Mouse (Mus musculus): ENCODE measurements around the gene Nhp2. TPM values are rescaled to one million over a fixed set of nuclear protein-coding genes. Genes with fewer than 3 reads are reported as not detected.
A peak's percentile ranks its signal among the peaks of the same experiment; 100 is the strongest.

The Nhp2 gene
- total and polyA plus RNA-seq, 2 experiments from 2014 or later, result 60.3 to 88.4 TPM

DNA sequence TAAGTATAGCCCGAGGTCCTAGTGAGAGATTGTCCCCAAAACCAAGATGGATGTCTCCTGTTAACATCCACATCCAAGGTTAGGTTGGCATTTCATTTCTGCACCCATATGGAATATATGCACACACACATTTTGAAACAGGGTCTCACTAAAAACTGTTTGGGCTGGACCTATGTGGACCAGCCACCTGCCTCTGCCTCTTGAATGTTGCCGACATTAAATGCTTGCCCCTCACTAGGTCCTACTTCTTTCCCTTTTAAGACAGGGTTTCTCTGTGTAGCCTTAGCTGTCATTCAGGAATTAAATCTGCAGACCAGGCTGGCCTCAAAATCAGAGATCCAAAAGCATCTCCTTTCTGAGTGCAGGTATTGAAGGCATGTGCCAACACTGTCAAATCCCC, 22.0 kb upstream of the Nhp2 start:
- Histone ChIP-seq H3K9me3 (ENCODE audit: low read length) (no peaks in the 10 kb centered on the region), H3K27me3 (ENCODE audit: insufficient read depth, low read length) (no peaks in the 10 kb centered on the region), H3K27ac (ENCODE audit: low read depth, low read length) (no peak overlapping the region), H3K4me1 (ENCODE audit: insufficient read depth, low read length) (no peaks in the 10 kb centered on the region), H3K9ac (replicated peaks; ENCODE audit: low read length, poor library complexity, severe bottlenecking) (no peak overlapping the region), H3K4me2 (ENCODE audit: low read depth, low read length, poor library complexity, severe bottlenecking) (no peak overlapping the region), H3K36me3 (ENCODE audit: insufficient read depth, low read length) (peaks cover 73% of the 10 kb centered on the region), H3K4me3 (ENCODE audit: low read depth, low read length) (no peak overlapping the region)
- WGBS, result 83% methylated on average over 2 of the region's 2 CpGs
- TF ChIP-seq CTCF (IDR thresholded peaks at IDR 0.05), result no peak
- ATAC-seq (ENCODE audit: low FRiP score) (no peak), DNase-seq (ENCODE audit: low spot score) (no peak)

DNA sequence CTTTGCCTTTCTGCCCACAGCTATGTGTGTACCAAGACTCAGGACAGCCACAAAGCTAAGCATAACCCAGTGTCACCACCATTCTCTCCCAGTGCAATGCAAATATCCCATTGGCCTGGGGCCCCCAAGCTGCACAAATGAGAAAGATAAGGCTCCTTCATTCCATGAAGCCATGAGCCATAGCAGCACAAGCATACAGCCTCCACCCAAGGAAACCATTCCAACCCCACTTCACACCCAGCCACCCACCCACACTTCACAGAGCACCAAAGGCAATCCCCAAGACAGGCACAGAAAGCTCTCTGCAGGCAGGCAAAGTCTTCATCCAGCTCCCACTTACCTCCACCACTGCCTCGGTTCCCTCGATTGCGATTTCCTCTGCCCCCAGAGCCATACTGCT, 17.3 kb upstream of the Nhp2 start:
- Histone ChIP-seq H3K9me3 (ENCODE audit: low read length) (no peaks in the 10 kb centered on the region), H3K27ac (ENCODE audit: low read depth, low read length) (no peak overlapping the region), H3K36me3 (ENCODE audit: insufficient read depth, low read length) (peaks cover 66% of the 10 kb centered on the region), H3K4me1 (ENCODE audit: insufficient read depth, low read length) (no peaks in the 10 kb centered on the region), H3K27me3 (ENCODE audit: insufficient read depth, low read length) (no peaks in the 10 kb centered on the region), H3K9ac (replicated peaks; ENCODE audit: low read length, poor library complexity, severe bottlenecking) (no peak overlapping the region), H3K4me3 (ENCODE audit: low read depth, low read length) (no peak overlapping the region), H3K4me2 (ENCODE audit: low read depth, low read length, poor library complexity, severe bottlenecking) (no peak overlapping the region)
- no peak for TF ChIP-seq CTCF (IDR thresholded peaks at IDR 0.05)
- DNase-seq (ENCODE audit: low spot score) (no peak), ATAC-seq (ENCODE audit: low FRiP score) (no peak)
- WGBS, result 92% methylated on average over 3 of the region's 3 CpGs

DNA sequence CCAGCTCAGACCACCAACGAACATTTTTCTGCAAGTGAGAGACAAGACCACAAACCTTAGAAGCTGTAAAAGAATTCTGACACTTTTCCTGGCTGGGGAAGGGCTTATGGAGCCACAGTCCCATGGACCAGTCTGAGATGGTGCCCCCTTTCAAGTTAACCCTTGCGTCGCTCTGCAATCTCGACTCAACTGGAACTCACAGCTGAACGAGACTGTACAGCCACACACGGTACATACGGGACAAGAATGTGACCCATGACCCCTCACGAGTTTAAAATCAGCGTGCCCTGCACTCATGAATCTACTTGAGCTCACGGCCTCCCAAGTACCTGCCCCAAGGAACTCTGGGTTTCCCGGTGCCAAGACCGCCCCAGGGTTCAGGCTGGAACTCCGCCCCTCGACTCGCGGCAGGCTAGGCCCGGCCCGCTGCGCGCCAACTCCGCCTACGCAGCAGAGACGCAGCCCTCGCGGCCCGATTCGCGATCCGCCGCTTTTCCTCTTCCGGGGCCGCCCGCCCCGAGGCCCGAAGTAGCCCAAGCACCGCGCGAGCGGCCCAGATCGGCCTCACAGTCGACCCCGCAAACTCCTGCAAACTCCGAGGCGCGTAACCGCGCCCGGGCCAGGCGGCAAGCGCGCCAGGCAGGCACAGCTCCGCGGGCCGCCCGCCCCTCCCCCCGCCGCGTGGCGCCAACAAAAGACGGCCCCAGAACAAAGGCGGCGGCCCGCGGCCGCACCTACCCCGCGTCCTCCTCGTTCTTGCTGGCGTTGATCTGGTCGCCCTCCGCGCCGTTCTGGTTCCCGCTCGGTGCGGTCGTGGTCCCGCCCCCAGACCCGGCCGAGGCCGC, 13.7 kb upstream of the Nhp2 start:
- Histone ChIP-seq H3K4me2 (ENCODE audit: low read depth, low read length, poor library complexity, severe bottlenecking) (peak overlapping the region; percentile 77), H3K27ac (ENCODE audit: low read depth, low read length) (peak overlapping the region; percentile 94), H3K9me3 (ENCODE audit: low read length) (no peaks in the 10 kb centered on the region), H3K4me3 (ENCODE audit: low read depth, low read length) (peak overlapping the region; percentile 96), H3K9ac (replicated peaks; ENCODE audit: low read length, poor library complexity, severe bottlenecking) (peak overlapping the region; percentile 98), H3K4me1 (ENCODE audit: insufficient read depth, low read length) (0 out of 2 replicates have a peak, but pooled peaks cover 4% of the 10 kb centered on the region), H3K36me3 (ENCODE audit: insufficient read depth, low read length) (peaks cover 32% of the 10 kb centered on the region), H3K27me3 (ENCODE audit: insufficient read depth, low read length) (no peaks in the 10 kb centered on the region)
- peak; percentile 53 for ATAC-seq (ENCODE audit: low FRiP score)
- peak; percentile 77 for DNase-seq (ENCODE audit: low spot score)
- under 1% methylated on average over 70 of the region's 81 CpGs for whole genome bisulfite sequencing
- no peak for TF ChIP-seq CTCF (IDR thresholded peaks at IDR 0.05)

- peak within 1 kb of the TSS; percentile 98 for H3K9ac ChIP-seq (replicated peaks; ENCODE audit: low read length, poor library complexity, severe bottlenecking)
- peaks cover 25% of the 10 kb centered on the region for H3K36me3 ChIP-seq (ENCODE audit: insufficient read depth, low read length)
- DNase-seq (ENCODE audit: low spot score) (peak; percentile 99), ATAC-seq (ENCODE audit: low FRiP score) (peak; percentile 95)
- H3K4me3 ChIP-seq (ENCODE audit: low read depth, low read length), result peak within 1 kb of the TSS; percentile 96
- 0 out of 2 replicates have a peak, but pooled peaks cover 4% of the 10 kb centered on the region for H3K4me1 ChIP-seq (ENCODE audit: insufficient read depth, low read length)
- H3K9me3 ChIP-seq (ENCODE audit: low read length), result no peaks in the 10 kb centered on the region
- H3K27me3 ChIP-seq (ENCODE audit: insufficient read depth, low read length), result no peaks in the 10 kb centered on the region
- TF ChIP-seq CTCF (IDR thresholded peaks at IDR 0.05), result no peak
- under 1% methylated on average over 56 of the region's 91 CpGs for WGBS
- peak within 1 kb of the TSS; percentile 77 for H3K4me2 ChIP-seq (ENCODE audit: low read depth, low read length, poor library complexity, severe bottlenecking)
- peak within 1 kb of the TSS; percentile 94 for H3K27ac ChIP-seq (ENCODE audit: low read depth, low read length)
Measured at GRCm38 (mm10) chr11:51606447-51607095, 13.0 kb upstream of the Nhp2 start, which contains the start of gene Hnrnpab. Gene Hnrnpab, minus strand, starts transcription at chr11:51606847.

DNA sequence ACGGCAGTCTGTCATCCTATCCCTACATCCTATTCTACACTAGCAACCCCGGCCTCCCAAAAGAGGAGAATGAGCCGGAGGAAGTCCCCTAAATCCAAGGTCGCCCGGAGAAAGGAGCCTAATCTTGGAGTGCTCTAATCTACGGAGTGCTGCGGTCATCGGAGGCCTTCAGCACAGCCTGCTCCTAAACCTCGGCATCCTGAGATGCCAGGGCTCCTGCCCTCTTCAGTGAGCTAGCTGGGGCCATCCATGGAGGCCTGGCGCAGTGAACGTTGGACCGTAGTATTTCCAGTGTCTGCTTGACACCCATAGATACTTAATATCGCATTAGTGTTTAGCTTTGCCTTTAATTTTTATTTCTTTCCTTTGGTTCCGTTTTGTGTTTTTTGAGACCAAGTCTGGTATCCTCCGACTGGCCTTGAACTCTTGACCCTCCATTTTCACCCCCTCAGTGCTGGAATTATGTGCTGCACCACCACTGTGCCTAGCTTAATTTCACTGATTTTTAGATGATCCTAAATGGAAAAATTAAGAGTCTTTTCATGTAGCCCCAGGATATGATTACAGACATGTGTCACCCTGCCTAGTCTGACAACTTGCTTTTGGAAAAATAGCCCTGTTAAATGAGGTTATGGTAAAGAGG, 12.3 kb upstream of the Nhp2 start:
- H3K27ac ChIP-seq (ENCODE audit: low read depth, low read length), result peak overlapping the region; percentile 94
- peak overlapping the region; percentile 96 for H3K4me3 ChIP-seq (ENCODE audit: low read depth, low read length)
- H3K27me3 ChIP-seq (ENCODE audit: insufficient read depth, low read length), result no peaks in the 10 kb centered on the region
- WGBS, result 11% methylated on average over 15 of the region's 15 CpGs
- DNase-seq (ENCODE audit: low spot score) (no peak), ATAC-seq (ENCODE audit: low FRiP score) (peak; percentile 59)
- 0 out of 2 replicates have a peak, but pooled peaks cover 4% of the 10 kb centered on the region for H3K4me1 ChIP-seq (ENCODE audit: insufficient read depth, low read length)
- no peak for TF ChIP-seq CTCF (IDR thresholded peaks at IDR 0.05)
- H3K9ac ChIP-seq (replicated peaks; ENCODE audit: low read length, poor library complexity, severe bottlenecking), result peak overlapping the region; percentile 80
- H3K36me3 ChIP-seq (ENCODE audit: insufficient read depth, low read length), result peaks cover 19% of the 10 kb centered on the region
- no peaks in the 10 kb centered on the region for H3K9me3 ChIP-seq (ENCODE audit: low read length)
- H3K4me2 ChIP-seq (ENCODE audit: low read depth, low read length, poor library complexity, severe bottlenecking), result peak overlapping the region; percentile 62

All from midbrain, postnatal 0 days (tissue).